Mouse (Mus musculus): Measurements from ENCODE around the gene Nufip2. TPM values are rescaled to one million over a fixed set of nuclear protein-coding genes. Genes with fewer than 3 reads are reported as not detected.
A peak's percentile ranks its signal among the peaks of the same experiment; 100 is the strongest.

Nufip2 gene
- polyA plus RNA-seq, 1 experiment, result 13.1 TPM

DNA sequence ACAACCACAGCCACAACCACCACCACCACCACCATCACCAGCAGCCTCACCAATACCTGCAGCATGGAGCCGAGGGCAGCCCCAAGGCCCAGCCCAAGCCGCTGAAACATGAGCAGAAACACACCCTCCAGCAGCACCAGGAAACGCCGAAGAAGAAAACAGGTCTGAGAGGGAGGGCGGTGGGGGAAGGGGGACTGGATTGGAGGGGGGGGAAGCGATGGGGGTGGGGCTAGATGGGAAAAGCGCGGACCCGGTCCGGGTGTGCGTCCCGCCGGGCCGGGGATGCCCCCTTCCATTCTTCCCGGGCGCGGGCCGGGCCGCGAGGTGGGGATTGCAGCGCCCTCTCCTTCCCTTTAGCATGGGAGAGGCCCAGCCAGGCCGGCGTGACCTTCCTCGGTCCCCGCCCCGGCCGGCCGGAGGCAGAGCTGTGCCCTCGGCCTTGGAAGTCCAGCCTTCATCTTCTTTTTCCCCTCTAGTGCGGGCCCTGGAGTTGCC, 438 bp downstream of the Nufip2 start:
- Histone ChIP-seq H3K4me3 (ENCODE audit: insufficient read depth, low read depth, low read length) (peak overlapping the region; percentile 98), H3K4me1 (ENCODE audit: control insufficient read depth, insufficient read depth, insufficient read length, low read length) (no peaks in the 10 kb centered on the region), H3K27ac (replicated peaks; ENCODE audit: low read depth, low read length) (peak overlapping the region; percentile 98)

GRCm38 (mm10) chr11:77686841-77687540, 1.0 kb downstream of the Nufip2 start:
- Histone ChIP-seq H3K4me1 (ENCODE audit: control insufficient read depth, insufficient read depth, insufficient read length, low read length) (no peaks in the 10 kb centered on the region), H3K4me3 (ENCODE audit: insufficient read depth, low read depth, low read length) (peak overlapping the region; percentile 98), H3K27ac (replicated peaks; ENCODE audit: low read depth, low read length) (peak overlapping the region; percentile 98)

GRCm38 (mm10) chr11:77687541-77688131, 1.7 kb downstream of the Nufip2 start:
- Histone ChIP-seq H3K4me3 (ENCODE audit: insufficient read depth, low read depth, low read length) (peak overlapping the region; percentile 88), H3K4me1 (ENCODE audit: control insufficient read depth, insufficient read depth, insufficient read length, low read length) (no peaks in the 10 kb centered on the region), H3K27ac (replicated peaks; ENCODE audit: low read depth, low read length) (peak overlapping the region; percentile 87)

DNA sequence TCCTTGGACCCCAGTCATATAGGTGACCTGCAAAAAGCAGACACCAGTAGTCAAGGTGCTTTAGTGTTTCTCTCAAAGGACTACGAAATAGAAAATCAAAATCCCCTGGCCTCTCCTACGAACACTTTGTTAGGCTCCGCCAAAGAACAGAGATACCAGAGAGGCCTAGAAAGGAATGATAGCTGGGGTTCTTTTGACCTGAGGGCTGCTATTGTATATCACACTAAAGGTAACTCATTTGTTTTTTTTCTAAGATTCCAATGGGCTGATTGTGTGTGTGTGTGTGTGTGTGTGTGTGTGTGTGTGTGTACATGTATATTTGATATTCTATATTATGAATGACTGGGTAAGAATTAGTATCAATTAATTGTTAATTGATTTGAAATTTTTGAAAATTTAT, 7.1 kb downstream of the Nufip2 start:
- Histone ChIP-seq H3K27ac (replicated peaks; ENCODE audit: low read depth, low read length) (no peak overlapping the region), H3K4me3 (ENCODE audit: insufficient read depth, low read depth, low read length) (no peak overlapping the region), H3K4me1 (ENCODE audit: control insufficient read depth, insufficient read depth, insufficient read length, low read length) (peaks cover 6% of the 10 kb centered on the region)

- Histone ChIP-seq H3K27ac (replicated peaks; ENCODE audit: low read depth, low read length) (no peak overlapping the region), H3K4me1 (ENCODE audit: control insufficient read depth, insufficient read depth, insufficient read length, low read length) (peaks cover 8% of the 10 kb centered on the region), H3K4me3 (ENCODE audit: insufficient read depth, low read depth, low read length) (no peak overlapping the region)
Observed at GRCm38 (mm10) chr11:77697232-77697631, 11.3 kb downstream of the Nufip2 start.

DNA sequence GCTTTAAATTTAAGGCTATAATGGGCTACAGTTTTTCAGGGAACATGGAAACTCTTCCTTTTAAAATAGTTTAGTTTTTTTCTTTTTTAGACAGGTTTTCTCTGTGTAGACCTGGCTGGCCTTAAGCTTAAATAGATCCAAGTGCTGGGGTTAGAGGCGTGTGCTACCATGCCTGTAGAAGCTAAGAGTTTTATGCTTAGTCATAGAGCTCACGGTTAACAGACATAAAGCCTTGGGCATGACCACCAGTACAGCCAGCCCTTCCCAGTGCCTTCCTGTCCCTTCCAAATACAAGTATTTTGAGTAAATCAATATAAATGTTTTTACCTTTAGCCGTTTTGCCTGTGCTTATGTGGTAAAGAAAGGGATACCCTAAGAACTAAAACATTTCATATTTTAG, 20.0 kb downstream of the Nufip2 start:
- no peak overlapping the region for H3K4me3 ChIP-seq (ENCODE audit: insufficient read depth, low read depth, low read length)
- no peaks in the 10 kb centered on the region; the same call in 1 of the 2 replicates for H3K4me1 ChIP-seq (ENCODE audit: control insufficient read depth, insufficient read depth, insufficient read length, low read length)
- no peak overlapping the region for H3K27ac ChIP-seq (replicated peaks; ENCODE audit: low read depth, low read length)

GRCm38 (mm10) chr11:77709039-77709438, 23.1 kb downstream of the Nufip2 start:
- H3K27ac ChIP-seq (replicated peaks; ENCODE audit: low read depth, low read length), result no peak overlapping the region
- no peak overlapping the region for H3K4me3 ChIP-seq (ENCODE audit: insufficient read depth, low read depth, low read length)
- no peaks in the 10 kb centered on the region; the same call in 1 of the 2 replicates for H3K4me1 ChIP-seq (ENCODE audit: control insufficient read depth, insufficient read depth, insufficient read length, low read length)

DNA sequence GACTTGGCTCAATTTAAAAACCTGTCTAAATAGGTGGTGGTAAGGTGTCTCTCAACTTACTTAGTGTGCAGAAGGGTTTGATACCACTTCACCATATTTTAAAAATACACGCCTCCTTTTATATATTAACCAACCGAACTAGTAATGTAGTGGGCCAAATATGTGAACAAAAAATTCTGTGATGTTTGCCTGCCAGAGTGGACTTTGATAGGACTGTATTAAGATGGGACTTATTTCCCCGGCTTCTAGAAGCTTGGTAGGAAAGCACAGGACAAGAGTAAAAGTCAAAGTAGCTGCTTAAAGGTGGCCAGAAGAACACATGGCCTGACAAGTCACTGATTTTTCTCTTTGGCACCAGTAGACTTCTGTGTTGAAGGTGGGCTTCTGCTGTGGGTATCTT, 27.8 kb downstream of the Nufip2 start:
- H3K4me3 ChIP-seq (ENCODE audit: insufficient read depth, low read depth, low read length), result no peak overlapping the region
- H3K4me1 ChIP-seq (ENCODE audit: control insufficient read depth, insufficient read depth, insufficient read length, low read length), result no peaks in the 10 kb centered on the region; the same call in 1 of the 2 replicates
- no peak overlapping the region for H3K27ac ChIP-seq (replicated peaks; ENCODE audit: low read depth, low read length)

DNA sequence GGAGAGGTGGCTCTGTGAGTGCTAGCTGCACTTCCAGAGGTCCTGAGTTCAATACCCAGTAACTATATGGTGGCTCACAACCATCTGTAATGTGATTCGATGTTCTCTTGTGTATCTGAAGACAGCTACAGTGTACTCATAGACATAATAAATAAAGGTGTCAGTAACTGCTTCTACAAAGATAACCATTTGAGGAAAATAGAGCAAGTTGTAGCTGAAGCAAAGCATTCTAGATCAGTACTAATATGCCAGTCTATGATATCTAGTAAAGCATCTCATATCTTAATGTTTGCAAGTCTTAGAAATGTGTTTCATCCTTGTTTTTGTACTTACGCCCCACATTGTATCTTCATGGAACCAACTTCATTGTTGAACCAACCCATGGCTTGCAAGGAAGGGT, 33.1 kb downstream of the Nufip2 start:
- H3K4me3 ChIP-seq (ENCODE audit: insufficient read depth, low read depth, low read length), result no peak overlapping the region
- no peak overlapping the region for H3K27ac ChIP-seq (replicated peaks; ENCODE audit: low read depth, low read length)
- H3K4me1 ChIP-seq (ENCODE audit: control insufficient read depth, insufficient read depth, insufficient read length, low read length), result no peaks in the 10 kb centered on the region

GRCm38 (mm10) chr11:77721389-77721788, 35.4 kb downstream of the Nufip2 start:
- H3K27ac ChIP-seq (replicated peaks; ENCODE audit: low read depth, low read length), result no peak overlapping the region
- H3K4me3 ChIP-seq (ENCODE audit: insufficient read depth, low read depth, low read length), result no peak overlapping the region
- no peaks in the 10 kb centered on the region for H3K4me1 ChIP-seq (ENCODE audit: control insufficient read depth, insufficient read depth, insufficient read length, low read length)

GRCm38 (mm10) chr11:77724766-77725165, 38.8 kb downstream of the Nufip2 start:
- Histone ChIP-seq H3K4me3 (ENCODE audit: insufficient read depth, low read depth, low read length) (no peak overlapping the region), H3K27ac (replicated peaks; ENCODE audit: low read depth, low read length) (no peak overlapping the region), H3K4me1 (ENCODE audit: control insufficient read depth, insufficient read depth, insufficient read length, low read length) (no peaks in the 10 kb centered on the region)

DNA sequence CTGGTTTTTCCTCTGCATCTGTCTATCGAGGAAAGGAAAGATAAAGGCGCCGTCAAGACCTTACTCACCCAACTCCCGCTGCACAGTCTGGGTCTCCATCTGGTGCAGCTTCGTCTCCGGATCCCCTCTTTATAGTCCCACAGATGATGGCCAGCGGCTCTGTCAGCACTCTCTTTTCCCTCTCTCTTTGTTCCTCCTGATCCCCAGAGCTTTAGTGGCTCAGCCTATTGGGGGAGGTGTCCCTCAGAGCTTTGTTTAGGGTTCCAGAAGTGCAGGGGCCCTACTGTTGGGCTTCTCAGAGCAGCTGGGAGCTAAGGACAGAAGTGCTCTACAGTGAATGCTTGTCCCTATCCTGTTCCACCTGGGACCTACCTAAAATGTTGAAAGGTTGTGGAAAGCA, 39.2 kb downstream of the Nufip2 start, which contains the start of gene Cryba1:
Gene Cryba1 (minus strand): TSS at position 101 of the 400 bp plus-strand sequence.
- Histone ChIP-seq H3K4me3 (ENCODE audit: insufficient read depth, low read depth, low read length) (no peak within 1 kb of the TSS), H3K27ac (replicated peaks; ENCODE audit: low read depth, low read length) (no peak within 1 kb of the TSS), H3K4me1 (ENCODE audit: control insufficient read depth, insufficient read depth, insufficient read length, low read length) (no peaks in the 10 kb centered on the region)

- Histone ChIP-seq H3K4me1 (ENCODE audit: control insufficient read depth, insufficient read depth, insufficient read length, low read length) (no peaks in the 10 kb centered on the region), H3K4me3 (ENCODE audit: insufficient read depth, low read depth, low read length) (no peak overlapping the region), H3K27ac (replicated peaks; ENCODE audit: low read depth, low read length) (no peak overlapping the region)
Observed at GRCm38 (mm10) chr11:77728587-77728986, 42.6 kb downstream of the Nufip2 start.

- Histone ChIP-seq H3K4me1 (ENCODE audit: control insufficient read depth, insufficient read depth, insufficient read length, low read length) (no peaks in the 10 kb centered on the region), H3K27ac (replicated peaks; ENCODE audit: low read depth, low read length) (no peak overlapping the region), H3K4me3 (ENCODE audit: insufficient read depth, low read depth, low read length) (no peak overlapping the region)
Observed at GRCm38 (mm10) chr11:77737289-77737688, 51.3 kb downstream of the Nufip2 start.

GRCm38 (mm10) chr11:77738555-77738954, 52.6 kb downstream of the Nufip2 start:
- no peaks in the 10 kb centered on the region for H3K4me1 ChIP-seq (ENCODE audit: control insufficient read depth, insufficient read depth, insufficient read length, low read length)

DNA sequence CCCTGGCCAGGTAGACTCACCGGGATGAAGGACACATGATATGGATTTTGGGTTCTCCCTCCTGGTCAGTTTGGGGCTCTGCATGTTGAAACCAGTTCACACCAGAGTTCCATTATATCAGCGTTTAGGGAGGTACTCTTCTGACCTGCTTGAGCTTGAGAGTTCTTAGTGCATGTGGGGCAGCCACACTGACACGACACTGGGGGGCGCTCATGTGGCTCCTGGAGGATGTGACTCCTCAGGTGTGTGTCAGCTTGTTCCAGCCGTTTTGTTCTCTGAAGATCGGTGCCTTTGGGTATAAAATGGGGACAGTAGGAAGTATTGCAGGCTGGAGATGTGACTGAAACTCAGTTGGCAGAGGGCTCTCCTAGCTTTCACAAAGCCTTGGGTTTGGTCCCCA, 58.0 kb downstream of the Nufip2 start:
- no peak overlapping the region for H3K27ac ChIP-seq (replicated peaks; ENCODE audit: low read depth, low read length)
- no peak overlapping the region for H3K4me3 ChIP-seq (ENCODE audit: insufficient read depth, low read depth, low read length)
- H3K4me1 ChIP-seq (ENCODE audit: control insufficient read depth, insufficient read depth, insufficient read length, low read length), result no peaks in the 10 kb centered on the region

More at GRCm38 (mm10) chr11:77738555-77738954, 52.6 kb downstream of the Nufip2 start:
- H3K27ac ChIP-seq (replicated peaks; ENCODE audit: low read depth, low read length), result no peak overlapping the region
- no peak overlapping the region for H3K4me3 ChIP-seq (ENCODE audit: insufficient read depth, low read depth, low read length)
